Mouse (Mus musculus): ENCODE data around the gene Ifnar1. TPM values are rescaled to one million over a fixed set of nuclear protein-coding genes. Genes with fewer than 3 reads are reported as not detected.
"Not testable (repeated sequence)": the region's sequence is repeated elsewhere in the genome, so short reads cannot be mapped to it uniquely, and the experiment has no call there.

Ifnar1 gene
- total RNA-seq, 2 experiments from 2014 or later, result 45.9 to 51.7 TPM

- no peak for DNase-seq
Observed at GRCm38 (mm10) chr16:91506396-91506795, 21.4 kb downstream of the Ifnar1 start.

DNA sequence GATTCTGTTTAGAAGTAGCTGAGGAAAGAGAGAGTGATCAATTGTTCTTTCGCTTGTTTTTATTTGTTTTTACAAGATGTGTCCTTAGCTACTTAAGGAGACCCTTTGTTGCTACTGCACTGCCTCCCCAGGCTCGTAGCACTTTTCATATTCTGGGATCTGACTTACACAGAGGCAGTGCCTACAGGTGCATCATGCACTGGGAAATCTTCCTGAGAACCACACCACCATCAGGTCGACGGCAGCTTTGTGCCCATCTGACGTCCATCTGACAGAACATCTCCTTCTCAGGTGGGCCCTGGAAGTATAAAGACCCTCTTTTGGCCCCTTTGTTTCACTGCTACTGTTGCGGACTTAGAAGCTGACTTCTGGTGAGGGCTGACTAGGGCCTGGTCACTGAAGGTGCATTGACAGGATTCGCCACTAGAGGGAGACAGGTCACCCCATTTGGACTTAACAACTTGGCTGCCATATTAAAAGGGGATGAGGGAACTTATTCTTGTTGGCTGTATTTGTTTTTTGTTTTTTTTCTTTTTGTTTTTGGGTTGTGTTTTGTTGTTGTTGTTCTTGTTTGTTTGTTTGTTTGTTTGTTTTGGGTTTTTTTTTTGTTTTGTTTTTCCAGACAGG, 27.2 kb downstream of the Ifnar1 start:
- peak; percentile 78 to 83 for DNase-seq

DNA sequence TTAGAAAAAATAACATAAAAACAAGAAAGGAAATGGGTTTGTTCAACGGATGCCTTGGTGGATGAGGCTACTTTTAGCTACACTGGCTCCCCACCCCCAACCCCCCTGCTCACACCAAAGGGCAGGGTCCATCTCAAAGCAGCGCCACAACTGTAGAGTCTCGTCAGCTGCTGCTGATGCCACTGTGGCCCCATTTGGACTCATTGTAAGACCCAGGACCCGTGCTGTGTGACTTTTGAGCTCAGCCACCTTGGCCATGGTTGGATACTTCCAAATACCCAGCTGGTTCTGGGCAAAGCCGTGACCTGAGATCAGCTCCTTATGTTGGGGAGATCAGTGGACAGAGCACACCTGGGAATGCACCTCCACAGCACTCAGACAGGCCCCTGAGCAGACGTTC, 28.1 kb downstream of the Ifnar1 start:
- no peak for DNase-seq

GRCm38 (mm10) chr16:91517020-91517419, 32.0 kb downstream of the Ifnar1 start:
- DNase-seq, result no peak

GRCm38 (mm10) chr16:91522040-91522439, 37.0 kb downstream of the Ifnar1 start:
- no peak for DNase-seq

DNA sequence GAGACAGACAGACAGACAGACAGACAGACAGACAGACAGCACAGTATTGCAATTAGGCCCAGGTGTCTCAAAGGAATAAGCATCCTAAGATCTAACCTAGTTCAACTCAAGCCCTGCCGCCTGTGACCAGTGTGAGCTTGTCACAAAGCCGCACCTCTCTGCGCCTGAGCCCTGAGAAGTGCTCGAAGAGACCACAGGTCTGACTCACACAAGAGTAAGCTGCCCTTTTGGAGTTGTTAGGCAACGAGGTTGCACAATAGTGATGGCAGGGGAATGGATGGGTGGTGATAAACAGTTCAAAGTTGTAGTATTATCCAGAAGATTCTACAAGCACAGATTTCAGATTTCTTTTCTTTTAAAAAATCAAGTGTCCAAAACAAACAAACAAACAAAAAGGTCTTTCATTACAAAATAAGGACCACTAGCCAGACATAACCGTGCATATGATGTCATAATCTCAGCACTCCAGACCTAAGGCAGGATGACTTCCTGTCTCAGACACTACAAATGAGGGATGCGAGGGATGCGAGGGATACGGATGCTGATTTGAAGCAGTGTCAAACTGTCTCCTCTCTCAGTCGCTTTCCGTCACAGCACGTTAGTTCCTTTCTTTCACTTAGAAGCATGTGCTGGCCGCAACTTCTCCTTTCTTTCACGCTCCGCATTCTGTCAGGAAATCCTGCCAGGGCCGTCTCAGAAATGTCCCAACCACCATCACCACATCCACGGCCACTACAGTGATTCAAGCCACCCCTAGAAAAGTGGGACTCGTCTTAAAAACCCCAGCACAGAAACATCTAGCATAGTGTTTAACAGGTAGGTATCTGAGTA, 37.7 kb downstream of the Ifnar1 start:
- no peak for DNase-seq

DNA sequence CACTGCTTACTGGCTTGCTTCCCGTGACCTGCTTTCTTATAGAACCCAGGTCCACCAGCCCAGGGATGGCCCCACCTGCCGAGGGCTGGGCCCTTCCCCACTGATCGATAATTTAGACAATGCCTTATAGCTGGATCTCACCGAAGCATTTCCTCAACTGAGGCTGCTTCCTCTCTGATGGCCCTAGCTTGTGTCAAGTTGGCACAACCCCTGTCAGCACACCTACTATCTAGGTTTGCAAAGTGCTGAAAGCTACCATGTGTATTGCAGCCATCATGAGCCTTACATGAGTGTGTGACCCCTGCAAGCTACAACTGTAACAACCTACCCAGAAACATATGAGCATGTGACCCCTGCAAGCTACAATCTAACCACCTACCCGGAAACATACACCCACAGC, 39.2 kb downstream of the Ifnar1 start:
- DNase-seq, result no peak

DNA sequence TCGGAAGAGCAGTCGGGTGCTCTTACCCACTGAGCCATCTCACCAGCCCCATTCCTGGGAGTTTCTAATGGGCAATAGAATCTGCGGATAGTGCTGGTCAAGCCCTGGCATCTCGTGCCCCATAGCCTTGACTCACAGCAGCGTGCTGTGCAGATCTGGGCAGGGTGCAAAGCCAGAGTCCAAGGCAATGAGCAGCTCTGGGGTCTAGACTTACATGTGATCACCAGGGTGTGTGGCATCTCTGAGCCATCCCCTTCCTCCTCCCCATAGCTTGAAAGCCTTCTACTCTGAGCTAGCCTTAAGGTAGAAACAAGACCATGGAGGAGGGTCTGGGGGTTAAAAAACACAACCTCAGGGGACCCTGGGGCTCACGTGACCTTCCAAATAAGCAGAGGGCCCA, 41.2 kb downstream of the Ifnar1 start:
- no peak for DNase-seq

DNA sequence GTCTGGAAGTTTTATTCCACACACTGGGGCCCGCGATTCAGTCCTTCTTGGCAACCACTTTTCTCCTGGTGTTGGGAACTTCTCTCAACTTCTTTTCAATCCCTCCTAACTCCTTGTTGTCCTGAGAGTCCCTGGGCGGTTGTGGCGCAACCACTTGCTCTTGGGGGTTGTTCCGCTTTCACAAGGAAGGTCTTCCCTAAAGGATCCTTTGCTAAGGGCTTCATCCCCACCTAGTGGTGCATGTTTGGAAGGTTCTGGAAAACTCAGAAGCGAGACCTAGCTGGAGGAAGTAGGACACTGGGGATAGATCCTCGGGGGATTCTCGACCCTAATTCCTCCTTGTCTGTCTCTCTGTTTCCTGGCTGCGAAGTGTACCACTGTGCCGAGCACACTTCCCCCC, 42.0 kb downstream of the Ifnar1 start:
- DNase-seq, result no peak

DNA sequence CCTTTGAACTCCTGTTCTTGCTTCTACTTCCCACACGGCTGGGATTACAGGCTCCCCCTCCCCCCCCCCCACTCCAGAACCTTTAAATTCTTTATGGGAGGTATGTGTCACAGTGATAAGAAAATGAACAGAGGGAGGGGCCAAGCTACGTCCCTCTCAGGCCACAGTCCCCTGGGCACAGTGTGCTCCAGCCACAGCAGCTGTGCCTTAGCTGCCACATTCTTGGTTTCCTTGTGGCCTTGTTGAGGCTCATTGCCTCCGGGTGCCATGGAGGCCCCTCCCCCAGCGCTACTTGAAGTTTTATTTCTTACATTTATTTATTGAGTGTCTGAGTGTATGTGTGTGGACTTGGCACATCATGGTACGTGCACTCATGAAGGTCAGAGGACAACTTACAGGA, 42.5 kb downstream of the Ifnar1 start:
- DNase-seq, result no peak

- no peak for DNase-seq
Observed at GRCm38 (mm10) chr16:91528578-91528977, 43.5 kb downstream of the Ifnar1 start.

- not testable (repeated sequence) for DNase-seq
Observed at GRCm38 (mm10) chr16:91530830-91531229, 45.8 kb downstream of the Ifnar1 start.

GRCm38 (mm10) chr16:91531856-91532255, 46.8 kb downstream of the Ifnar1 start:
- no peak for DNase-seq

- DNase-seq, result no peak
Observed at GRCm38 (mm10) chr16:91532429-91532828, 47.4 kb downstream of the Ifnar1 start.

DNA sequence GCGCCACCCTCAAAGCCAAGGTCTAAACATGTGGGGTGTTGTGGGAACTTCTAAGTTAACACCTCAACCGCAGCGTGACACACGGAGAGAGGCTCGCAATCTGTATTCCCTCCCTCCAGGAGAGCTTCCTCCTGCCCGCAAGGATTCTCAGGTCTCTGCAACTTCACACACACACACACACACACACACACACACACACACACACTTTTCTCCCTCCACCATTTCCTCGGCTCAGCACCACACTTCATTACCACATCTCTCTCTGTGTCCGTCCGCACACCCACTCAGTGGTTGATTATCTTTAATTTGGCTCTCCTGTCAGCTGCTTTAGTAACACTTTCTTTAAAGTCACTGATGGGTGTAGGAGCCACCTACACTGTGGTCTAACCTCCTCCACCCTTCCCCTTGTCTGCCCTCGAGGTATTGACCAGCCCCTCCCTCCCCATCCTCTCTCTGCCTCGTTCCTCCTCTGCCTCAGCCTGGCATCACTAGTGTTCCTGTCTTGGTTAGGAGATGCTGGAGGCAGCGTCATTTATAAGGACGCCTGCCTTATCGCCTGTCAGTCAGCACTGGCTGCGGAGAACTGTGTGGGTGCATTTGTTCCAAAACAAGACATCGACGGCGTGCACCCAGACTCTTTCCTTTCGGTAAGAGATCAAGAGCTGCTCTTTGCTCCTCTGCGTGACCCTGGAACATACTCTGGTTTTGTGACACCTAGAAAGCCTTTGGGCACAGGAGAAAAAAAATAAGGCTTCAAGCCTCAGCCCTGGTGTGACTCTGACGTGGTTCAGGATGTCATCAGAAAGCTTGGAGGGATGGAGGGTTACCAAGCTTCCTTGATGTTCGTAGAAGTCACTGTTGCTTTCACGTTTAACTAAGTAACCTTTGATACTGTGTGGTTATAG, 48.3 kb downstream of the Ifnar1 start:
- no peak for DNase-seq

DNA sequence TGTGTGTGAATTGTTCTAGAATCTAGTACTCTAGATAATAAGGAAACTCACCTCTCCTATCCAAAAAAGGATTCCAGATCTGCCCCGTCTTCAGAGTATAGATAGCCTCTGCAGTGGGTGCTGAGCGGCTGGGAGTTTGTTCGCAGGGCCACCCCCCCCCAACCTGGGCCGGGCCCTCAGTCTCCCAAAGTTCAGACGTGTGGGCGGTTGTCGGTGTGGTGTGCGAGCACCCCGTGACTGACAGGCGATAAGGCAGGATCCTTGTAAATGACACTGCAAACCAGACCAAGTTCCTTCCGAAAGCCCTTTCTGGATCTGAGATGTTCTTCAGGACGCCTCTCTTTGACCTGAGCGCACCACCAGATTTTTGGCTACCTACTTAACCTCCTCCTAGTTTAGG, 49.4 kb downstream of the Ifnar1 start:
- DNase-seq, result no peak

DNA sequence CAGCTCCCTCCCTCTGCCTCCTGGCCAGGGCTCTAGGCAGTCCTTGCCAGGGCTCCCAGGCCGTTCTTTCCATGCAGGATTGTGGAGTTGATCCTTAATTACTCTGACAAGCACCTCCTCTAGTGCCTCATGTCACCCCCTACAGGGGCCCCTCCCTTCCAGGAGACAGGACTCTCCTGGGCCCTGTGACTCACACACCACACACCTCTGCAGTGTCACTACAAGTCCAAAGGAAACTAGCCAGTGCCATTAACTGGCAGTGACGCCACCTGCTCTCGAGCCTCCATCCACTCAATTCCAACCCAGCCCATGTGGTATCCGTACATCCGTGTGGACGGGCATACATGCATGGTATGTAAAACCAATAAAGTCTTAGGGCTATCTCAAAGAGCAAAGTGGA, 49.9 kb downstream of the Ifnar1 start:
- DNase-seq, result no peak

- DNase-seq, result no peak
Observed at GRCm38 (mm10) chr16:91536372-91536771, 51.3 kb downstream of the Ifnar1 start.

DNA sequence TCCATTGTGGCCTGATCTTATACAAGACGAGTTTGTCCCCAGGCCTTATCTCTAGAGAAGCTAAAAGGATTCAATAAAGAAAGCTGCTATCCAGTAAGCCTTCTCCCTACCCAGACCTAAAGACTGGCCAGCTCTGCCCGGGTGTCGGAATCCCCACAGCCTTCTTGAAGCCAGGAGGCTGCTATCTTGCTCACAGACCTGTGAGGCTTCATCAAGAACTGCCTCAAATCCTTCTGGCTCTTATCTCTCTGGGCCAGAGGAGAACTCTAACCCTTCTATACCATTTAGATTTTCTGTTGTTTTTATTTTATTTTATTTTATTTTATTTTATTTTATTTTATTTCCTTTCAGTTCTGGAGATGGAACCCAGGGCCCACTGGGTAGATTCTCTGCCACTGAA, 52.0 kb downstream of the Ifnar1 start:
- no peak for DNase-seq

GRCm38 (mm10) chr16:91538051-91538450, 53.0 kb downstream of the Ifnar1 start:
- no peak for DNase-seq

GRCm38 (mm10) chr16:91538513-91538912, 53.5 kb downstream of the Ifnar1 start:
- no peak for DNase-seq

DNA sequence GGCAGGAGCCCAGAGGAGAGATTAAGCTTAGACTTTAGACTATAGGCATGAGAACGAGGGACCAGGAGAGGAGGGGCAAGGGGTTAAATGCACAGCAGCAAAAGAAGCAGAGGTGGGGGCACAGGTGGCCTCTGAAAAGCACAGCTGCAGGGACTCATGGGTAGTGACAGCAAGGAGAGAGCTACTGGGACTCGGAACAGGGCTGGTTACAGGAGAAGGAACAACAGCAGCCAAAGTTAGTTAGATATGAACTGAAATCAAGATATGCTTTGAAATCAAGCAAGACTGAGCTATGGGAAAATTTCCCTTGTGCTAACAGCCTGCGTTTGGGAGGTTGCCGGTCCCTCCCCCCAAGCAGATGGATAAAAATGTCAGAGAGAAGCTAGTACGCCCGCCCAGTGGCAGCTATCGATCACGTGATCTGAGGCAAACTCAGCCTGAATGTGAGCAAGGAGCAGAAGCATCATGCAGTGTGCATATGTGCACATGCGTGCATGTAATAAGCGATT, 56.6 kb downstream of the Ifnar1 start:
- peak; percentile 64 to 67 for DNase-seq

GRCm38 (mm10) chr16:91543619-91544018, 58.6 kb downstream of the Ifnar1 start:
- DNase-seq, result no peak
